Mouse (Mus musculus): ENCODE measurements around the gene Pbxip1. TPM values are rescaled to one million over a fixed set of nuclear protein-coding genes. Genes with fewer than 3 reads are reported as not detected.
"Not testable (repeated sequence)": the region's sequence is repeated elsewhere in the genome, so short reads cannot be mapped to it uniquely, and the experiment has no call there.

Gene Pbxip1
- polyA plus RNA-seq, 1 experiment from 2014 or later, result 52.2 TPM

- 64% methylated on average over 5 of the region's 5 CpGs for WGBS
- no peak for ATAC-seq
- TF ChIP-seq CTCF (IDR thresholded peaks at IDR 0.05; ENCODE audit: low read depth), result no peak
Measured at GRCm38 (mm10) chr3:89425141-89425525, 11.4 kb upstream of the Pbxip1 start.

DNA sequence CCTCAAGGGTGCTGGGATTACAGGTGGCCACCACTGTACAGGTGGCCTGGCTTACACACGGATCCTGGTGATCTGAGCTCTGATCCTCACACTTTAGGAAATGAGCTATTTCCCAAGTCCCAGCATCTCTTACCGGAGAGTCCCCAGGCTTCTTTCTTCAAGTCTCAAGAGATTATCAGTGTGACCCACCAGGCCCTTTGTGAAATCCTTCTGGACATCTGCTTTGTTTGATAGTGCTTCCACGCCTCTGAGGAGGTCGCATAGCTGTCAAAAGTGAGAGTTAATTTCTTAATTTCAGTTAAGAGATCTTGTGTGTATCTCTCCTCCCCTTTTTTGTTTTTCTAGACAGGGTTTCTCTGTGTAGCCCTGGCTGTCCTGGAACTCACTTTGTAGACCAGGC, 10.6 kb upstream of the Pbxip1 start:
- Histone ChIP-seq H3K27ac (ENCODE audit: low read depth, low read length) (no peak overlapping the region), H3K4me2 (replicated peaks; ENCODE audit: low read depth) (no peak overlapping the region), H3K9ac (ENCODE audit: low read depth, low read length) (no peak overlapping the region), H3K4me1 (replicated peaks; ENCODE audit: control insufficient read depth, insufficient read depth, low read length) (peaks cover 8% of the 10 kb centered on the region), H3K4me3 (ENCODE audit: low read depth, low read length) (no peak overlapping the region), H3K36me3 (ENCODE audit: control insufficient read depth, insufficient read depth) (peaks cover 40% of the 10 kb centered on the region), H3K27me3 (replicated peaks; ENCODE audit: control insufficient read depth, insufficient read depth, low read length) (no peaks in the 10 kb centered on the region), H3K9me3 (ENCODE audit: control insufficient read depth) (no peaks in the 10 kb centered on the region)
- WGBS, result 94% methylated on average over 4 of the region's 4 CpGs
- no peak for ATAC-seq
- no peak for TF ChIP-seq CTCF (IDR thresholded peaks at IDR 0.05; ENCODE audit: low read depth)

More at GRCm38 (mm10) chr3:89425141-89425525, 11.4 kb upstream of the Pbxip1 start:
- Histone ChIP-seq H3K4me2 (replicated peaks; ENCODE audit: low read depth) (no peak overlapping the region), H3K27ac (ENCODE audit: low read depth, low read length) (no peak overlapping the region), H3K4me1 (replicated peaks; ENCODE audit: control insufficient read depth, insufficient read depth, low read length) (peaks cover 9% of the 10 kb centered on the region), H3K27me3 (replicated peaks; ENCODE audit: control insufficient read depth, insufficient read depth, low read length) (no peaks in the 10 kb centered on the region), H3K4me3 (ENCODE audit: low read depth, low read length) (no peak overlapping the region), H3K9ac (ENCODE audit: low read depth, low read length) (no peak overlapping the region), H3K9me3 (ENCODE audit: control insufficient read depth) (no peaks in the 10 kb centered on the region), H3K36me3 (ENCODE audit: control insufficient read depth, insufficient read depth) (peaks cover 40% of the 10 kb centered on the region)

DNA sequence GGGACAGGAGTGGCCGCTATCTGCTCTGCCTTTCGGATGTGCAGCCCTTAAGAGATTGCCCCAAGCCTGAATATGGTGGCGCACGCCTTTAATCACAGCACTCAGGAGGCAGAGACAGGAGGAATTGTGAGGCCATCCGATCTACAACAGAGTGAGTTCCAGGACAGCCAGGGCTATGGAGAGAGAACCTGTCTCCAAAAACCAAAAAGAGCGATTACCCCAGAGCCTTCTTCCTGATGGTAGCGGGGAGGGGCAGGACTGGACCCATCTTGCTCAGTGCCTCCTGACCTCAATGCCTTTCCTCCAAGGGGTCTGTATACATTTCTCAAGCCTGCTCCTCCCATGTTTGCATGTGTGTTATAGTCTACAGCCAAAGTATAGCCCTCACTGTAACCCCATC, 7.5 kb upstream of the Pbxip1 start:
- not testable (repeated sequence) for H3K9me3 ChIP-seq (ENCODE audit: control insufficient read depth); H3K4me1 ChIP-seq (replicated peaks; ENCODE audit: control insufficient read depth, insufficient read depth, low read length); H3K4me3 ChIP-seq (ENCODE audit: low read depth, low read length); H3K27me3 ChIP-seq (replicated peaks; ENCODE audit: control insufficient read depth, insufficient read depth, low read length); H3K9ac ChIP-seq (ENCODE audit: low read depth, low read length); ATAC-seq; H3K4me2 ChIP-seq (replicated peaks; ENCODE audit: low read depth); H3K27ac ChIP-seq (ENCODE audit: low read depth, low read length)
- peaks cover 45% of the 10 kb centered on the region for H3K36me3 ChIP-seq (ENCODE audit: control insufficient read depth, insufficient read depth)
- WGBS, result 92% methylated on average over 7 of the region's 7 CpGs

DNA sequence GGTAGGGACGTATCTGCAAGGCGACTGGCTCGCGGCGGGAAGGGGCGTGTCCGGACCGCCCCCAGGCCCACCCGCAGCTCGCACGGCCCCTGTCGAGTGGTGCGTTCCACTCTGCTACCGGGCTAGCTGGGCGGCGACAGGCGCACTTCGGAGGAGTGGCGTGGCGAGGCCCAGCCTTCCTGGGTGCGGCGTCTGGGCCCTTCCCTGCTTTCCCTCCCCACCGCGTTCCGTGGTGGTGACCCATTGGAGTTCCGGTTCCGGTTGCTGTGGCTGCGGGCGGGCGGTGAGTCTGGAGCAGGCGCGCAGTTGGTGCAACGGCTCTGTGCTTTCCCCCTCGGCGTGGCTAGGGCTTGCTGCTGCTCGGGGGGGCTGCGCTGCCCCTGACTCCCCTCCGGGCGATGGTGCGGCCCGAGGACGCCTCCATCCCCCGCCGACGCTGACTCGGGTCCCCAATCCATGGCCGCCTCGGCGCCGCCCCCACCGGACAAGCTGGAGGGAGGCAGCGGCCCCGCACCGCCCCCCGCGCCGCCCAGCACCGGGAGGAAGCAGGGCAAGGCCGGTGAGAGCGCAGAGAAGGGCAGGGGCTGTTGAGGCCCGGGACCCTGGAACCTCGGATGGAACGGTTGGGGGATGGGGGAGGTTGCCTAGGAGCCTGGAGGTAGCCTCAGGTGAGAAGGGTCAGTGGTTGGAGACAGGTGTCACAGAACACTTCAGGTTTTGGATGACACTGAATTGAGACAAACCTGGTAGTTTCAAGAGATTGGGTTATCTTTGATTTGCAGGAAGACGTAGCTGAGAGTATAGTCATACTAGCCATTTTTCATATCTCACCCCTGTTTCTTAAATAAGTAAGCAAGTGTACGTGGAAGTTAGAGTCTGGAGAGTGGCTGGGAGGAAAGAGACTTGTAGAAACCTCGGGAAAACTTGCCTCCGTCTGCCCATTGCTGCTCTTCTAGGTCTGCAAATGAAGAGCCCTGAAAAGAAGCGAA, 6.0 kb upstream of the Pbxip1 start, which contains the start of gene Pygo2:
Gene Pygo2, plus strand, starts transcription at position 44 of the 989 bp plus-strand sequence.
- no peak for TF ChIP-seq CTCF (IDR thresholded peaks at IDR 0.05; ENCODE audit: low read depth)
- H3K4me1 ChIP-seq (replicated peaks; ENCODE audit: control insufficient read depth, insufficient read depth, low read length), result 0 out of 2 replicates have a peak, but pooled peaks cover 7% of the 10 kb centered on the region
- peak; percentile 97 for ATAC-seq
- 2% methylated on average over 65 of the region's 68 CpGs for WGBS
- peaks cover 42% of the 10 kb centered on the region for H3K36me3 ChIP-seq (ENCODE audit: control insufficient read depth, insufficient read depth)
- H3K9ac ChIP-seq (ENCODE audit: low read depth, low read length), result peak within 1 kb of the TSS; percentile 91
- H3K27ac ChIP-seq (ENCODE audit: low read depth, low read length), result peak within 1 kb of the TSS; percentile 71
- H3K4me3 ChIP-seq (ENCODE audit: low read depth, low read length), result peak within 1 kb of the TSS; percentile 94
- no peaks in the 10 kb centered on the region for H3K27me3 ChIP-seq (replicated peaks; ENCODE audit: control insufficient read depth, insufficient read depth, low read length)
- no peaks in the 10 kb centered on the region for H3K9me3 ChIP-seq (ENCODE audit: control insufficient read depth)
- H3K4me2 ChIP-seq (replicated peaks; ENCODE audit: low read depth), result peak within 1 kb of the TSS; percentile 91

DNA sequence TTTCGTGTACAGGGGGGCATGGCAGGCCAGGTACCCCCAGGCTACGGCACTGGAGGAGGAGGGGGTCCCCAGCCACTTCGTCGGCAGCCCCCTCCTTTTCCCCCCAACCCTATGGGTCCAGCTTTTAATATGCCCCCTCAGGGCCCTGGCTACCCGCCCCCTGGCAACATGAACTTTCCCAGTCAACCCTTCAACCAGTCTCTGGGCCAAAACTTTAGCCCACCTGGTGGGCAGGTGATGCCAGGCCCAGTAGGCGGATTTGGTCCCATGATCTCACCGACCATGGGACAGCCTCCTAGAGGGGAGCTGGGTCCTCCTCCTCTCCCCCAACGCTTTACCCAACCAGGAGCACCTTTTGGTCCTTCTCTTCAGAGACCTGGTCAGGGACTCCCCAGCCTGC, 3.9 kb upstream of the Pbxip1 start:
- no peak overlapping the region for H3K4me2 ChIP-seq (replicated peaks; ENCODE audit: low read depth)
- no peak overlapping the region for H3K9ac ChIP-seq (ENCODE audit: low read depth, low read length)
- TF ChIP-seq CTCF (IDR thresholded peaks at IDR 0.05; ENCODE audit: low read depth), result no peak
- WGBS, result 95% methylated on average over 8 of the region's 8 CpGs
- no peaks in the 10 kb centered on the region for H3K27me3 ChIP-seq (replicated peaks; ENCODE audit: control insufficient read depth, insufficient read depth, low read length)
- no peaks in the 10 kb centered on the region for H3K9me3 ChIP-seq (ENCODE audit: control insufficient read depth)
- no peak overlapping the region for H3K27ac ChIP-seq (ENCODE audit: low read depth, low read length)
- ATAC-seq, result no peak
- peaks cover 27% of the 10 kb centered on the region for H3K36me3 ChIP-seq (ENCODE audit: control insufficient read depth, insufficient read depth)
- no peak overlapping the region for H3K4me3 ChIP-seq (ENCODE audit: low read depth, low read length)
- 0 out of 2 replicates have a peak, but pooled peaks cover 7% of the 10 kb centered on the region for H3K4me1 ChIP-seq (replicated peaks; ENCODE audit: control insufficient read depth, insufficient read depth, low read length)

GRCm38 (mm10) chr3:89434532-89434931, 2.0 kb upstream of the Pbxip1 start:
- H3K9ac ChIP-seq (ENCODE audit: low read depth, low read length), result no peak overlapping the region
- no peak overlapping the region for H3K4me2 ChIP-seq (replicated peaks; ENCODE audit: low read depth)
- no peak for TF ChIP-seq CTCF (IDR thresholded peaks at IDR 0.05; ENCODE audit: low read depth)
- no peak for ATAC-seq
- H3K4me1 ChIP-seq (replicated peaks; ENCODE audit: control insufficient read depth, insufficient read depth, low read length), result 0 out of 2 replicates have a peak, but pooled peaks cover 7% of the 10 kb centered on the region
- no peak overlapping the region for H3K4me3 ChIP-seq (ENCODE audit: low read depth, low read length)
- peaks cover 23% of the 10 kb centered on the region for H3K36me3 ChIP-seq (ENCODE audit: control insufficient read depth, insufficient read depth)
- H3K9me3 ChIP-seq (ENCODE audit: control insufficient read depth), result no peaks in the 10 kb centered on the region
- H3K27ac ChIP-seq (ENCODE audit: low read depth, low read length), result no peak overlapping the region
- H3K27me3 ChIP-seq (replicated peaks; ENCODE audit: control insufficient read depth, insufficient read depth, low read length), result no peaks in the 10 kb centered on the region
- 75% methylated on average over 11 of the region's 11 CpGs for WGBS

All from intestine, postnatal 0 days (tissue).